Mouse (Mus musculus) thymus, postnatal 36 days (tissue): Measurements from ENCODE around the gene Taf6l.
"Not testable (repeated sequence)": the region's sequence is repeated elsewhere in the genome, so short reads cannot be mapped to it uniquely, and the experiment has no call there.

ENCODE experiments used
- DNase-seq, 2 experiments: peaks; one replicate each; pipeline ENCODE4 v3.0.0; 2022; ENCODE audit warnings: mixed read lengths in 2 of 2

Gene Taf6l

GRCm38 (mm10) chr19:8735389-8736159 lies 50.6 kb downstream of the Taf6l start, which contains the start of gene Wdr74:
Wdr74 (plus strand) TSS chr19:8735827.
- DNase-seq, result peak; percentile 90 to 91

DNA sequence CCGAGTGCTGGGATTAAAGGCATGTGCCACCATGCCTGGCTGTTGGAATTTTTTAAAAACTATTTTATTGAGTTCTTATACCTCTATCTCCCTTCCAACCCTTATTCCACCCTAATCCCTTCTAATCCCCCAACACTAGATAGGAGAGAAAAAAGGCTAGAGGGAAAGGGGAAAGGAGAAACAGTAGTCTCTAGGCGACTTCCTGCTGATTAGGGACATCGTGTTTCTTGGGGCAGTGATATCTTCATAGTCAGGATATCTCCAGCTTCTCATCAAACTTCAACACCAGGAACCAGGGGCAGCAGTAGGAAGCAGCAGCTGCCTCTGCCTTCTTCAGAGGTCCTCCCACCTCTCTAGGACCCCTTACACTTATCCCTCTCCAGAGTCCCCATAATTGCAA lies 51.9 kb downstream of the Taf6l start:
- DNase-seq, result no peak

DNA sequence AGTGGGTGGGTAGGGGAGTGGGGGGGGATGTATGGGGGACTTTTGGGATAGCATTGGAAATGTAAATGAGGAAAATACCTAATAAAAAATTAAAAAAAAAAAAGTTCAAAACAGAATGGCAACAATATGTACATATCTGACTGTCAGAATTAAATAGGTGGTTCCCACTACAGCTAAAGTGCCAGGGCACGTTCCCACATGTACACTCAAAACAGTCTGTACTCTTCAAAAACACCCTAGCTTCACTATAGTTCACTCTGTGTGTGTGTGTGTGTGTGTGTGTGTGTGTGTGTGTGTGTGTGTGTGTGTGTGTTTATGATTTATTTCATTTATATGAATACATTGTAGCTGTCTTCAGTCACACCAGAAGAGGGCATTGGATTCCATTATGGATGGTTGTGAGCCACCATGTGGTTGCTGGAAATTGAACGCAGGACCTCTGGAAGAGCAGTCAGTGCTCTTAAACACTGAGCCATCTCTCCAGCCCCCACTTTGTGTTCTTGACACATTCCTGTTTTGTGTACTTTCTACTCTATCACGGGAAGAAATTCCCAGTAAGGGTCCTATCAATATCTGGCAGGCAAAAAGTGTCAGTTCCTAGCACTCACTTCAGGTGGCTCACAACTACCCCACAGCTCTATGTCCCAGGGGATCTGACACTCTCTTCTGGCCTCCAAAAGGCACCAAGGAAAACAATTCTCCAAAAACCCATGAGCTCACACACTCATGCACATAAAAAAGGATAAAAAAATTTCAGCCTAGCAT lies 57.7 kb downstream of the Taf6l start:
- DNase-seq, result not testable (repeated sequence)

- DNase-seq, result no peak
Observed at GRCm38 (mm10) chr19:8727495-8728114, 58.6 kb downstream of the Taf6l start.

DNA sequence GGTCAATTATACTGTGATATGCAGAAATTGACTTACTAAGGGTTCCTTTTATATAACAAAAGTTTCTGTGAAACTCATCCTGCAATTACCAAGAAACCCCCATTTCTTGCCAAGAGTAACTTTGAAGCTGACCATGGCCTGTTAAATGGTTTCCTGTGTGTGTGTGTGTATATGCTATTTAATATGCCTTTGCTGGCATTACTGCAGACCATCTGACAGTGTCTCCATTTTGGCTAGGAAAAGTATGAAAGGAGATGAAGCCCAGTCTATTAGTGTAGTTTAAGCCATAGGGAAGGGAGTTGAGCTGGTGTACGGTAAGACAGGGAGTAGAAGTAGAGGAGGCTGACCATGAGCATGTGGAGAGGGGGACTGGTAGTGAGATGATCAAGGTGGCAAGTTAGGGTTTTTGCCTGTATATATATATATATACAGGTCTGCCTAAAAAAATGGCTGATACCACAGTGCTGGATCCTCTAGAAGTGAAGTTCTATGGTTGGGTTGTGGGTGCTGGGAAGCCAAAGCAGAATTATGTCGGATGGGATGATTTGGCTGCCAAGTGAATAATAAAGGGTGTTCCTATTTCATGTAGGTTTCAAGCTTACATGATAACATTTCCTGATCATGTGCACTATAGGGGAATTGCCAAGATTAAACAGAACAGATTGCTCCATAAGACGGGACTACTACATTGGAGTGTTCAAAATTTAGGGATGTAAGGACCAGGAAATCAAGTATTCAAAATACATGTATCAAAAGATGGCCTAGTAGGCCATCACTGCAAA lies 59.4 kb downstream of the Taf6l start:
- DNase-seq, result no peak

DNA sequence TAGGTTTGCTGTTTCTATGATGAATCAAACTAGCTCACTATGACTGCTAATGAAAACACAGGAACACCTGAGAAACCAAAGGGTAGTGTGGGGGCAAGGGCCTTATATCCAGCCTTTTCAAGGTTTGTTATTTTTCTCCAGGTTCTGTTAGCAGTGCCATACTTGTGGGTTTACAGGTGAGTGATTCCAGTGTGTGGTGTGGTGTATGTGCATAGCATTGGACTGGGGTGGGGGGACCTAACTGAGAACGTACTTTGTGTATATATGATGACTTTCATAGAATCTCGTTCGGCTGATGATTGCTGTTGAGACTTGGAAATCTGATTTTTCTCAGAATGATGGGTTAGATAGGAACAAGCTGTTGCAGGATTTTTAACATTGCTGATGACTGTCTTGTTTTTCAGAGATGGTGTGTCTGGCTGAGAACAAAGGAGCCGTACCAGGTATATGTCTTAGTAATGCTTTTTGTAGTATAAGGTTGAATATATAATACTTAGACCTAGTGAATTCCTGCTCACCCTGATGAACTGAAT lies 61.1 kb downstream of the Taf6l start:
- DNase-seq, result no peak
